ENCODE assay signal across 7 mouse cellular contexts in the genomic region with DNA sequence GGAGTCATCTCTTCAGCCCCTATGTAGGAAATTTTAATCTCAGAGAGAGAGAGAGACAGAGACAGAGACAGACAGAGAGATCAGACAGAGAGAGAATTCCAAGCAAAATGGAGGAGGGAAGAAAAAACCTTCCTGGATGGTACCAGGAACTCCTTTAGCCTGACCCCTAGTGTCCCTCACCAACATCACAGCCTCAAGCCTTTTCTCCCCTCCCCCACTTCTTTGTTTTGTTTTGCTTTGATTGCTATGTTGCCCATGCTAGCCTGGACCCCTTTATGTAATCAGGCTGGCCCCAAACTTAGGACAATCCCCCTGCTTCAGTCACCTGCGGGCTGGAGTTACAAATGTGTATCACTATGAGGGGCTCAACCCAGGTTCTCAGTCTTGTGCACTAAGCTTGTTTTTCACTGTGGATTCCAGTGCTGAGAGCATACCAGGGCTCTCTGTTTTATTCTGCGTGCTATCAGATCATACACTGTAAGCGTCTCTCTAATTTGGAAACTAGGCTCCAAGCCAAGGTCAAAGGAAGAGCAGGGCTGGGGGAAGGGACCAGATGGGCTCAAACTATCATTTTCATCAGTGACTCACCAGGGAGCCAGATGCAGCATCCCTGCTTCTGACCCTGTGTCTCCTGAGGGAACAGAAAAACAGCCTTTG. TPM values are rescaled to one million over a fixed set of nuclear protein-coding genes. Genes with fewer than 3 reads are reported as not detected.
DNase-seq lines count a peak whose midpoint lies in the region; ATAC-seq and TF ChIP-seq lines count a peak whose summit lies in the region.

No protein-coding gene starts in this region.

- H3K4me2 ChIP-seq in heart, embryonic 14.5 days (ENCODE audit: low read length): peak overlapping the region; percentile 7; the same call in 1 of the 2 replicates
- H3K4me2 ChIP-seq in limb, embryonic 14.5 days (replicated peaks; ENCODE audit: low read depth, low read length, severe bottlenecking): no peak overlapping the region

- peaks cover 56% of the 10 kb centered on the region for H3K36me3 ChIP-seq in embryonic facial prominence, embryonic 10.5 days (replicated peaks)
- H3K36me3 ChIP-seq in heart, embryonic 14.5 days (ENCODE audit: control insufficient read depth, insufficient read depth, low read length): peaks cover 47% of the 10 kb centered on the region
- peaks cover 27% of the 10 kb centered on the region for H3K36me3 ChIP-seq in limb, embryonic 14.5 days (ENCODE audit: control insufficient read depth, insufficient read depth, low read length)

- H3K4me3 ChIP-seq in embryonic facial prominence, embryonic 10.5 days: no peak overlapping the region
- no peak overlapping the region for H3K4me3 ChIP-seq in heart, embryonic 14.5 days (ENCODE audit: control insufficient read depth in 1 of 2, insufficient read depth in 1 of 2, low read depth in 1 of 2, low read length in 2 of 2)
- H3K4me3 ChIP-seq in limb, embryonic 14.5 days (replicated peaks; ENCODE audit: low read length): no peak overlapping the region

- DNase-seq in 3T3-L1 (ENCODE audit: low read depth, low spot score): peak; percentile 82
- peak; percentile 65 for DNase-seq in ES-CJ7 (ENCODE audit: low read depth, low spot score)
- peak; percentile 27 for DNase-seq in embryonic facial prominence, embryonic 10.5 days (ENCODE audit: low spot score)
- peak; percentile 20 for DNase-seq in limb, embryonic 14.5 days (ENCODE audit: low spot score)
- peak; percentile 36 for DNase-seq in retina, postnatal 7 days (ENCODE audit: low read depth, low spot score)
- DNase-seq in thymus, postnatal 4 days: no peak

- no peak; the same call in 1 of the 2 replicates for ATAC-seq in heart, embryonic 14.5 days (ENCODE audit: insufficient number of reproducible peaks, insufficient read depth, low FRiP score, low read depth)
- no peak for ATAC-seq in limb, embryonic 14.5 days (ENCODE audit: low FRiP score, low read depth)

- peaks cover 19% of the 10 kb centered on the region for H3K4me1 ChIP-seq in embryonic facial prominence, embryonic 10.5 days
- H3K4me1 ChIP-seq in heart, embryonic 14.5 days (ENCODE audit: control insufficient read depth in 2 of 2, insufficient read depth in 2 of 2, low read length in 2 of 2): peaks cover 6 to 20% of the 10 kb centered on the region in 2 experiments
- H3K4me1 ChIP-seq in limb, embryonic 14.5 days (ENCODE audit: control insufficient read depth, insufficient read depth, low read length): no peaks in the 10 kb centered on the region

- no peak for TF ChIP-seq POLR2A in limb, embryonic 14.5 days (IDR thresholded peaks at IDR 0.05; ENCODE audit: borderline replicate concordance, extremely low read depth, insufficient read depth, insufficient read length)

- H3K9ac ChIP-seq in heart, embryonic 14.5 days (ENCODE audit: low read length): peak overlapping the region; percentile 8; the same call in 1 of the 2 replicates
- no peak overlapping the region for H3K9ac ChIP-seq in limb, embryonic 14.5 days (ENCODE audit: low read depth, low read length, severe bottlenecking)

- H3K27ac ChIP-seq in embryonic facial prominence, embryonic 10.5 days (replicated peaks): peak overlapping the region; percentile 71
- peak overlapping the region; percentile 69 to 82 for H3K27ac ChIP-seq in heart, embryonic 14.5 days (replicated peaks in 1 of 2; ENCODE audit: control insufficient read depth in 1 of 2, insufficient read depth in 1 of 2, low read depth in 2 of 2, low read length in 2 of 2)
- no peak overlapping the region for H3K27ac ChIP-seq in limb, embryonic 14.5 days (replicated peaks; ENCODE audit: low read depth, low read length)

- WGBS in embryonic facial prominence, embryonic 10.5 days: 44% methylated on average over 3 of the region's 3 CpGs
- 12% methylated on average over 3 of the region's 3 CpGs for WGBS in heart, embryonic 14.5 days
- WGBS in limb, embryonic 14.5 days: 46% methylated on average over 3 of the region's 3 CpGs

- H3K9me3 ChIP-seq in embryonic facial prominence, embryonic 10.5 days: no peaks in the 10 kb centered on the region
- no peaks in the 10 kb centered on the region for H3K9me3 ChIP-seq in heart, embryonic 14.5 days (ENCODE audit: control insufficient read depth, low read length)
- no peaks in the 10 kb centered on the region for H3K9me3 ChIP-seq in limb, embryonic 14.5 days (ENCODE audit: control insufficient read depth, low read length)

- no peaks in the 10 kb centered on the region for H3K27me3 ChIP-seq in embryonic facial prominence, embryonic 10.5 days (replicated peaks; ENCODE audit: low read depth, poor library complexity, severe bottlenecking)
- H3K27me3 ChIP-seq in heart, embryonic 14.5 days (ENCODE audit: control insufficient read depth, insufficient read depth, low read length): no peaks in the 10 kb centered on the region
- no peaks in the 10 kb centered on the region for H3K27me3 ChIP-seq in limb, embryonic 14.5 days (ENCODE audit: control insufficient read depth, insufficient read depth, low read length)

RNA-seq across cellular contexts. Expression of gene Map1lc3a, which starts 33.0 kb away (rescaled TPM):
- polyA plus RNA-seq in embryonic facial prominence, embryonic 10.5 days (2016; fragmentation: Nextera tagmentation; extraction: Ambion mirVana): 106 and 122 TPM in 2 replicates
- 359 and 441 TPM in 2 replicates for polyA plus RNA-seq in heart, embryonic 14.5 days (2014; fragmentation: Nextera tagmentation; extraction: Ambion mirVana)
- polyA plus RNA-seq in limb, embryonic 14.5 days (2012; rRNA removed): 129 and 134 TPM in 2 replicates
- 233 TPM in 2 replicates for polyA plus RNA-seq in limb, embryonic 14.5 days (2014; fragmentation: Nextera tagmentation; extraction: Ambion mirVana)

RNA-seq across cellular contexts. Expression of gene Pigu, which starts 48.2 kb away (rescaled TPM):
- 51.5 and 56.7 TPM in 2 replicates for polyA plus RNA-seq in embryonic facial prominence, embryonic 10.5 days (2016; fragmentation: Nextera tagmentation; extraction: Ambion mirVana)
- polyA plus RNA-seq in heart, embryonic 14.5 days (2014; fragmentation: Nextera tagmentation; extraction: Ambion mirVana): 54.1 and 57.0 TPM in 2 replicates
- polyA plus RNA-seq in limb, embryonic 14.5 days (2012; rRNA removed): 50.7 and 66.4 TPM in 2 replicates
- polyA plus RNA-seq in limb, embryonic 14.5 days (2014; fragmentation: Nextera tagmentation; extraction: Ambion mirVana): 43.8 and 49.4 TPM in 2 replicates
